Mouse (Mus musculus) MEL (cell line): ENCODE results near the gene Palld. TPM values are rescaled to one million over a fixed set of nuclear protein-coding genes. Genes with fewer than 3 reads are reported as not detected.

Experiments used
- DNase-seq: peaks from one replicate; pipeline ENCODE4 v3.0.0; 2011; ENCODE audit warnings: low read depth, low spot score
- H3K27ac ChIP-seq: 2 replicates; pipeline ENCODE4 v1.5.1; 2012; ENCODE audit warnings: low read depth, mild to moderate bottlenecking, control low read depth, low read length, moderate library complexity; ENCODE audit not compliant: control insufficient read depth
- H3K27me3 ChIP-seq, 2 experiments: fragments of 150-350 bp in 1 of 2; sonication (generic) in 1 of 2; 2 replicates each; pipeline ENCODE4 v1.6.1; 2012; ENCODE audit warnings: low read length in 2 of 2, mild to moderate bottlenecking in 2 of 2, improper control_type of control experiment in 1 of 2, moderate library complexity in 1 of 2; ENCODE audit not compliant: insufficient read depth in 2 of 2, control insufficient read depth in 1 of 2
- H3K36me3 ChIP-seq, 2 experiments: 2 replicates each; pipeline ENCODE4 v1.6.1; 2012 to 2014; ENCODE audit warnings: low read length in 2 of 2, improper control_type of control experiment in 1 of 2, inconsistent platforms in 1 of 2, mild to moderate bottlenecking in 1 of 2; ENCODE audit not compliant: insufficient read depth in 2 of 2, control insufficient read depth in 1 of 2
- H3K4me1 ChIP-seq, 2 experiments: fragments of 150-350 bp in 1 of 2; sonication (generic) in 1 of 2; 2 replicates each; pipeline ENCODE4 v1.6.1; 2012; ENCODE audit warnings: low read length in 2 of 2, improper control_type of control experiment in 1 of 2, mild to moderate bottlenecking in 1 of 2; ENCODE audit not compliant: insufficient read depth in 2 of 2, control insufficient read depth in 1 of 2
- H3K4me3 ChIP-seq, 2 experiments: fragments of 150-350 bp in 1 of 2; sonication (generic) in 1 of 2; 2 replicates each; pipeline ENCODE4 v1.5.1; 2012; ENCODE audit warnings: low read depth in 2 of 2, low read length in 2 of 2, mild to moderate bottlenecking in 2 of 2, moderate library complexity in 2 of 2, control low read depth in 1 of 2, improper control_type of control experiment in 1 of 2; ENCODE audit not compliant: control insufficient read depth in 1 of 2, insufficient read depth in 1 of 2
- H3K79me2 ChIP-seq: 2 replicates; pipeline ENCODE4 v1.6.1; 2012; ENCODE audit warnings: mild to moderate bottlenecking, low read length, moderate library complexity; ENCODE audit not compliant: control insufficient read depth, poor library complexity, insufficient read depth
- H3K9ac ChIP-seq: 2 replicates; pipeline ENCODE4 v1.6.1; 2012; ENCODE audit warnings: low read depth, mild to moderate bottlenecking, control low read depth, low read length, moderate library complexity; ENCODE audit not compliant: control insufficient read depth, poor library complexity, severe bottlenecking
- H3K9me3 ChIP-seq: fragments of 150-350 bp; sonication (generic); replicated peaks from 2 replicates; pipeline ENCODE4 v1.6.1; 2012; ENCODE audit warnings: mild to moderate bottlenecking, low read length, improper control_type of control experiment, moderate library complexity; ENCODE audit not compliant: insufficient read depth
- BHLHE40 ChIP-seq: IDR thresholded peaks from 2 replicates; pipeline ENCODE4 v1.6.1; 2012; ENCODE audit warnings: low read depth, mild to moderate bottlenecking, inconsistent platforms, low read length, improper control_type of control experiment, borderline replicate concordance
- CTCF ChIP-seq, 3 experiments: IDR thresholded peaks in 2 of 3; conservative IDR thresholded peaks in 1 of 3; 2 replicates each; pipeline ENCODE4 v1.5.1; 2011 to 2012; ENCODE audit warnings: low read length in 3 of 3, low read depth in 2 of 3, mild to moderate bottlenecking in 2 of 3, improper control_type of control experiment in 1 of 3, inconsistent platforms in 1 of 3, mixed read lengths in 1 of 3, moderate library complexity in 1 of 3; ENCODE audit not compliant: control insufficient read depth in 1 of 3, insufficient read depth in 1 of 3, poor library complexity in 1 of 3, severe bottlenecking in 1 of 3
- E2F4 ChIP-seq: IDR thresholded peaks from 2 replicates; pipeline ENCODE4 v1.6.1; 2011; ENCODE audit warnings: low read depth, low read length, improper control_type of control experiment, borderline replicate concordance
- ELF1 ChIP-seq: IDR thresholded peaks from 2 replicates; pipeline ENCODE4 v1.6.1; 2014; ENCODE audit warnings: low read depth, mild to moderate bottlenecking, inconsistent platforms, low read length, improper control_type of control experiment, moderate library complexity
- ETS1 ChIP-seq: IDR thresholded peaks from 2 replicates; pipeline ENCODE4 v1.6.1; 2012; ENCODE audit warnings: low read depth, mild to moderate bottlenecking, inconsistent platforms, low read length, improper control_type of control experiment, moderate library complexity
- GABPA ChIP-seq: IDR thresholded peaks from 2 replicates; pipeline ENCODE4 v1.6.1; 2012; ENCODE audit warnings: low read depth, mild to moderate bottlenecking, inconsistent platforms, low read length, improper control_type of control experiment, moderate library complexity
- JUND ChIP-seq: IDR thresholded peaks from 2 replicates; pipeline ENCODE4 v1.6.1; 2011; ENCODE audit warnings: low read depth, mild to moderate bottlenecking, improper control_type of control experiment, low read length
- KAT2A ChIP-seq: conservative IDR thresholded peaks from 2 replicates; pipeline ENCODE4 v1.6.1; 2012; ENCODE audit warnings: low read depth, low read length, improper control_type of control experiment, inconsistent platforms
- MAX ChIP-seq: IDR thresholded peaks from 2 replicates; pipeline ENCODE4 v1.6.1; 2011; ENCODE audit warnings: low read length, improper control_type of control experiment
- MXI1 ChIP-seq: IDR thresholded peaks from 2 replicates; pipeline ENCODE4 v1.6.1; 2011; ENCODE audit warnings: mild to moderate bottlenecking, low read depth, low read length, improper control_type of control experiment
- MYB ChIP-seq: IDR thresholded peaks from 2 replicates; pipeline ENCODE4 v1.6.1; 2011; ENCODE audit warnings: mild to moderate bottlenecking, low read depth, low read length, improper control_type of control experiment
- MYC ChIP-seq: IDR thresholded peaks from 2 replicates; pipeline ENCODE4 v1.6.1; 2011; ENCODE audit warnings: low read depth, mild to moderate bottlenecking, low read length, improper control_type of control experiment, moderate library complexity
- NELFE ChIP-seq: IDR thresholded peaks from 2 replicates; pipeline ENCODE4 v1.6.1; 2011; ENCODE audit warnings: low read depth, low read length, improper control_type of control experiment
- NRF1 ChIP-seq: IDR thresholded peaks from 2 replicates; pipeline ENCODE4 v1.6.1; 2014; ENCODE audit warnings: low read depth, mild to moderate bottlenecking, inconsistent platforms, low read length, improper control_type of control experiment, moderate library complexity; ENCODE audit not compliant: poor library complexity, insufficient read depth, severe bottlenecking
- POLR2AphosphoS5 ChIP-seq: IDR thresholded peaks from 2 replicates; pipeline ENCODE4 v1.6.1; 2012; ENCODE audit warnings: low read depth, borderline replicate concordance, mild to moderate bottlenecking, inconsistent platforms, low read length, moderate library complexity, mixed read lengths
- RAD21 ChIP-seq: IDR thresholded peaks from 2 replicates; pipeline ENCODE4 v1.6.1; 2011; ENCODE audit warnings: mild to moderate bottlenecking, low read depth, low read length, improper control_type of control experiment
- SMC3 ChIP-seq: IDR thresholded peaks from 2 replicates; pipeline ENCODE4 v1.6.1; 2011; ENCODE audit warnings: low read depth, low read length, improper control_type of control experiment
- TBP ChIP-seq: IDR thresholded peaks from 2 replicates; pipeline ENCODE4 v1.8.0; 2011; ENCODE audit warnings: low read depth, low read length, improper control_type of control experiment
- TCF12 ChIP-seq: IDR thresholded peaks from 2 replicates; pipeline ENCODE4 v1.6.1; 2014; ENCODE audit warnings: low read depth, mild to moderate bottlenecking, inconsistent platforms, low read length, improper control_type of control experiment, moderate library complexity
- UBTF ChIP-seq: IDR thresholded peaks from 2 replicates; pipeline ENCODE4 v1.6.1; 2012; ENCODE audit warnings: low read depth, mild to moderate bottlenecking, inconsistent platforms, low read length, improper control_type of control experiment, moderate library complexity, borderline replicate concordance; ENCODE audit not compliant: insufficient read depth
- USF1 ChIP-seq: IDR thresholded peaks from 2 replicates; pipeline ENCODE4 v1.6.1; 2014; ENCODE audit warnings: low read depth, mild to moderate bottlenecking, inconsistent platforms, low read length, improper control_type of control experiment, moderate library complexity
- USF2 ChIP-seq, 2 experiments: IDR thresholded peaks; 2 replicates each; pipeline ENCODE4 v1.6.1; 2011 to 2012; ENCODE audit warnings: improper control_type of control experiment in 2 of 2, low read length in 2 of 2, borderline replicate concordance in 1 of 2, inconsistent platforms in 1 of 2, low read depth in 1 of 2, mild to moderate bottlenecking in 1 of 2; ENCODE audit not compliant: insufficient read depth in 1 of 2
- ZC3H11A ChIP-seq: IDR thresholded peaks from 2 replicates; pipeline ENCODE4 v1.6.1; 2012; ENCODE audit warnings: low read depth, mild to moderate bottlenecking, inconsistent platforms, low read length, improper control_type of control experiment
- ZKSCAN1 ChIP-seq: IDR thresholded peaks from 2 replicates; pipeline ENCODE4 v1.6.1; 2012; ENCODE audit warnings: low read depth, mild to moderate bottlenecking, inconsistent platforms, low read length, improper control_type of control experiment, moderate library complexity
- ZMIZ1 ChIP-seq: IDR thresholded peaks from 2 replicates; pipeline ENCODE4 v1.6.1; 2012; ENCODE audit warnings: low read depth, mild to moderate bottlenecking, inconsistent platforms, low read length, improper control_type of control experiment, moderate library complexity
- polyA plus RNA-seq, 2 experiments: library from polyadenylated mRNA; stranded (reverse) in 1 of 2; unstranded in 1 of 2; fragments of >175 nt in 1 of 2; fragments of >200 nt in 1 of 2; gene quantifications; 2 replicates each; pipeline versions ENCODE4 v1.2.1 to v1.2.4; 2012; ENCODE audit warnings: low replicate concordance in 2 of 2, low read depth in 1 of 2; ENCODE audit not compliant: insufficient read length in 2 of 2, insufficient read depth in 1 of 2, missing spikeins in 1 of 2
- total RNA-seq: library from RNA; depleted of rRNA; stranded (reverse); fragments of 300-350 nt; gene quantifications from 2 replicates; pipeline ENCODE4 v1.2.3, GENCODE M21; 2012

The Palld gene
- total and polyA plus RNA-seq, 3 experiments = 0.23 to 1.9 TPM; not detected in 1

DNA sequence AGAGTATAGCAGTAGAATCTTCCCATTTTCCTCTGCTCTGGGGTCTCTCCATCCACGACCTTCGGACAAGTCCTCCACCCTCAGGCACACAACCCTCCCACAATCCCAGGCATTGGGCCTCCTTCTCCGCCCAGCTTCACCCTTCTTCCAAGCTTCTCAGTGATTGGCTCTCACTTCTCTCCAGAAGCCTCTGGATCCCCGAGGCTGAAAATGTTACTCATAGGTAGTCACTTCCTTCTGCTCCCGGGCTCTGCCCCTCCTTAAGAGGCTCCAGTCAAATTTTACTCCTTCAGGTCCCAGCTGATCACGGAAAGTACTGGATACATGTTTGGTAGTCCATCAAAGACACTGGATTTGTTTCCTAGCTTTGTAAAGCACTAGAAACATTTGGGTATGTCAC is 323.7 kb downstream of the Palld start:
- Histone ChIP-seq H3K9ac (no peak overlapping the region), H3K27ac (no peak overlapping the region), H3K4me1 (no peaks in the 10 kb centered on the region), H3K27me3 (peaks cover 0 to 1% of the 10 kb centered on the region in 2 experiments; a peak in 1 of 4 replicates), H3K4me3 (no peak overlapping the region), H3K79me2 (no peaks in the 10 kb centered on the region), H3K9me3 (no peaks in the 10 kb centered on the region), H3K36me3 (no peaks in the 10 kb centered on the region)
- no peak for TF ChIP-seq ZC3H11A
- no peak for TF ChIP-seq BHLHE40
- TF ChIP-seq NRF1 = no peak
- no peak for TF ChIP-seq UBTF
- no peak for TF ChIP-seq ZKSCAN1
- no peak for TF ChIP-seq MXI1
- TF ChIP-seq MAX = no peak
- no peak for TF ChIP-seq MYB
- TF ChIP-seq SMC3 = no peak
- TF ChIP-seq TCF12 = no peak
- TF ChIP-seq ZMIZ1 = no peak
- no peak for TF ChIP-seq MYC
- no peak for TF ChIP-seq E2F4
- TF ChIP-seq USF1 = no peak
- no peak for TF ChIP-seq ETS1
- no peak for TF ChIP-seq USF2 (IDR thresholded peaks at IDR 0.05; ENCODE audit: borderline replicate concordance in 1 of 2, insufficient read depth in 1 of 2, low read depth in 1 of 2, low read length in 2 of 2)
- no peak for TF ChIP-seq JUND
- TF ChIP-seq POLR2AphosphoS5 = no peak
- TF ChIP-seq NELFE = no peak
- TF ChIP-seq TBP = no peak
- DNase-seq = no peak

DNA sequence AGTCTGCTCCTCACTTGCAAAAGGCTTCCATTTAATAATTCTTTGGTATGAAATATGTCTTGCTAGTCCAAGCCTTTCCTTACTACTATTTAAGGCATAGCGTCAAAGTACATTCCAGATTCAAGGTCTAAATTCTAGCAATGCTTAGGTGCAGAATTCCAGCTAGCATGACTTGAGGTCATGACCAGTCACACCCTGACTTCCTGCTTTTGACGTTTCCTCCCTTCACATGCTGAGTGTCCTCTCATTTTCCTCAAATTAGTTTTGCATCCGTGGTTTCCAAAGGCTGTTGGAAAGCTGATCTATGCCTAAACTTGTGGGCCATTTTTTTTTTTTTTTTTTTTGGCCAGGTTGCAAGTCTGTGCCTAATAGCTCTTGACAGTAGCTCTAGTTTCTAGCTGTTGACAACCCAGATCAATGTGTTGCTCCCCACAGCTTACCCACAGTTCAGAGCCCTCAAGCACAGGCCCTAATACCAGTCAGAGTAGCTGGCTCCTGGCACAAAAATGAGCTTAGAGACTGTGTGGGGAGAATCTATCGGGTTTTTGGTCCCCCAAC is 327.3 kb downstream of the Palld start:
- DNase-seq = no peak
- no peaks in the 10 kb centered on the region for H3K9me3 ChIP-seq
- peaks cover 0 to 1% of the 10 kb centered on the region in 2 experiments; a peak in 1 of 4 replicates for H3K27me3 ChIP-seq
- H3K4me1 ChIP-seq = no peaks in the 10 kb centered on the region
- no peaks in the 10 kb centered on the region for H3K79me2 ChIP-seq
- H3K9ac ChIP-seq = no peak overlapping the region
- H3K27ac ChIP-seq = no peak overlapping the region
- no peaks in the 10 kb centered on the region for H3K36me3 ChIP-seq
- TF ChIP-seq RAD21 = no peak
- TF ChIP-seq JUND = no peak
- TF ChIP-seq E2F4 = no peak
- TF ChIP-seq KAT2A = no peak
- TF ChIP-seq BHLHE40 = no peak
- TF ChIP-seq GABPA = no peak
- no peak for TF ChIP-seq ELF1
- TF ChIP-seq USF2 (IDR thresholded peaks at IDR 0.05; ENCODE audit: borderline replicate concordance in 1 of 2, insufficient read depth in 1 of 2, low read depth in 1 of 2, low read length in 2 of 2) = no peak
- no peak for TF ChIP-seq ZKSCAN1
- no peak for TF ChIP-seq USF1
- TF ChIP-seq CTCF (IDR thresholded peaks at IDR 0.05 in 2 of 3, conservative IDR thresholded peaks at IDR 0.05 in 1 of 3; ENCODE audit: control insufficient read depth in 1 of 3, insufficient read depth in 1 of 3, low read depth in 2 of 3, low read length in 3 of 3, poor library complexity in 1 of 3, severe bottlenecking in 1 of 3) = no peak
- no peak for TF ChIP-seq MYB
- no peak for TF ChIP-seq ETS1
- no peak overlapping the region for H3K4me3 ChIP-seq
